Mouse (Mus musculus) c-Kit-positive CD71-negative TER-119-negative erythroid progenitor cells, embryonic 14.5 days (primary cell): ENCODE measurements around the gene Vdac1.

Source experiments
- DNase-seq: peaks from one replicate; pipeline ENCODE4 v3.0.0-alpha.2; 2013; ENCODE audit warnings: low read depth

Vdac1 gene

DNA sequence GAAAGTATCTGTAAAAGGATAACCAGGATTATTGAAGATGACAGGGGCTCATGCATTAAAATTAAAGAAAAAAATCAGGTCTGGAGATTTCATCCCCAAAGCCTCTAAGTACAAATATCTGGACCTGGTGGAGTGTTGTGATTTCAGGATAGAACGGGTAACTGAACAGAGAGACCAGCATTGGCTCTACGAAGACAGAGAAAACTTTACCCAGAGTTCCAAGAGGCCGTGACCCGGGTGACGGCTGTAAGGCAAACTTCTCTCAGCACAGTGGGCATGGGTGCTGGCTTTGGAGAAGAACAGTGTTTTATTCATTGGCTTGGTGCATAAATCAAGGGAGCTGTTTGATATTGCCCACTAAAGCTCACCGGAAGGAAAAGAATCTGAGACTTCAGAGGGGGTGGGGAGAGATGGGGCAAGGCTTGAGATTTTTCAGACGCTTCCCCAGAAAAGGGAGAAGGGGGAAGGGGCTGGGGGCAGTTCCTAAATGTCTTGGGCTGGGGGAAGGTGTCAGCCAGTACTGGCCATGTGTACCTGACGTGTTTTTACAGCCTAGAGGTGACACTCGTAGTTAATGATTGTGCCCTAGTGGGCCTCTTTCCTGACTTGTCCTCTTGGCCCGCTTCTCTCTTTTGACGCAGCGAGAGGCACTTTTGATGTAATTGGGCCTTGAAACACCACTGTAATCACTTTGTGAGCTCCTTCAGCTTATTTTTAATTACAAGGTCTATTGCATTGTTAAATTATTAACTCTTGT is 59.8 kb downstream of the Vdac1 start:
- no peak for DNase-seq

DNA sequence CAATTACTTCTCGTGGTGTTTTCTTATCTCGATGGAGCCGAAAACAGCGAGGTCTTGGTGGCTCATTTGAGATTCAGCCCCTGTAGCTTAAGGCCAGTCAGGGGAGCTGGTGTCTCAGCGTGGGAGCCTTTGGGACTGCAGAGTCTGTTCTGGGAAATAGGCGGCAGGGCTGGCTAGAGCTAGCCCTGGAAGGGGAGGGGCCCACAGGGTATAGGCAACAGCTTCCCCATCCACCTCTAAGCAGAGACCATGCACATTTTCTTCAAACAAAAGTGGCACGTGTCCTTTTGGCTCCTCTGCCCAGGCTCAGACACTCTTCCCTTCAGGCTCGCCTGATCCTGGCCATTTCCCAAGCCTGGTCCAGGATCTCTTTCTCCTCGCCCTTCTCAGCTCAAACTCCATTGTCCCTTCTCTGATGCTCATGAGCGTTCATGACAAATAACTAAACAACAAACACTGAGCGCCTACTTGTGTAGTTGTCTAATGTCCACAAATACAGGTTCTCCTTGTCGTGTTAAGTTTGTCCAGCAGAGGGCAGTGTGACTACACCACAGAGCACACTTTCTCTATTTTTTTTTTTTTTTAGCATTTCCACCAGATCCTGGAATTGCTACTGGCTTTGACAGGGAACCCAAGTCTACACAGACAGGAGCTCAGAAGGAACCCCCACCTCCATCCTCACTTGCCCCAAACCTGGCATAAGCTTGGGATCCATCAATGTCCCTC is 60.6 kb downstream of the Vdac1 start:
- DNase-seq, result peak; percentile 53

DNA sequence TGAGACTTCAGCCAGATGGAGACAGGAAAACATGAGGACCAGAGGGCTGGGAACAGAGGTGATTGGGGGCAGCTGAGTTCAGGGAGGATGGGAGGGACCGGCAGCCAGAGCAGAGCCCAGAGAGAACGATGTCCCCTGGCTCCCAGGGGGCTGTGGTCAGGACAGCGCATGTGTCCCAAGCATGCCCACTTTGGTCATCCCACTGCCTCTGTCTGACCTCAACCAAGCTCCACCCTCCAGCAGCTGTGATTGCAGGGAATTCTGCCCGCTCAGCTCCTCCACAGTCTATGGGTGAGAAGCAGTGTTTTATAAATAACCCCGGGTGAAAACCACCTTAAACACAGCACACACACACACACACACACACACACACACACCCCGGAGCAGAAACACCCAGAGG is 68.8 kb downstream of the Vdac1 start:
- no peak for DNase-seq

DNA sequence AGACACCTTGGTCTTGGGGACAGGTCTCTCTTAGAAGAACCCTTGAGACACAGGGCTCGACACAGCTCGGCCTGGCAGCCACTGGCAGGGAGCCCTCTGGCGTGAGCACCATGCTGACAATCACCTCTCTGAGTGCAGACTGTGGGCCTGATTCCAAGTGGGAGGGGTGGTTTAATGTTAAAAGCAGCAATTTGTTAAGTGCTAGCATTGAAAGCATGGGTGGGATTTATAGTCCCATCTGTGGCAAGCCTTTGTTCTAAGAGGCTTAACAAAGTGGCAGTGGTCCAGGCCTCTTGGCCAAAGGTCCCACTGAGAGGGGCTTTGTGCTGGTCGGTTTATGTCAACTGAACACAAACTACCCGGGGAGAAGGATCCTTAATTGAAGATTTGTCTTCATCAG is 70.9 kb downstream of the Vdac1 start:
- DNase-seq, result no peak

DNA sequence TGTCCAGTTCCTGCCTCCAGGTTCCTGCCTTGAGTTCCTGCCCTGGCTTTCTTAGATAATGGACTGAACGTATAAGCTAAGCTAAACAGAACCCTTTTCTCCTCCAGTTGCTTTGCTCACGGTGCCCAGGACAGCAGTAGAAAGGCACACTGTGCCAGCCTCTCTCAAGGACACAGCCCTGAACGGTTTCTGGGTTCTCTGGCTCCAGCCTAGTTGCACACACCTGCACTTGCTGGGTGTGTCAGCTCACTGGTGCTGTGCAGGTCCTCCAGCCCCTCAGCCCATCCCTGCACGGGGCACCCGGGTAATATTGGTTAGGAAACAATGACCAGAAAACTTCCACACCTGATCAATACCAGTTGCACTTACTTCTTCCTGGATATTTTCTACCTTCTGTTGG is 71.5 kb downstream of the Vdac1 start:
- no peak for DNase-seq

DNA sequence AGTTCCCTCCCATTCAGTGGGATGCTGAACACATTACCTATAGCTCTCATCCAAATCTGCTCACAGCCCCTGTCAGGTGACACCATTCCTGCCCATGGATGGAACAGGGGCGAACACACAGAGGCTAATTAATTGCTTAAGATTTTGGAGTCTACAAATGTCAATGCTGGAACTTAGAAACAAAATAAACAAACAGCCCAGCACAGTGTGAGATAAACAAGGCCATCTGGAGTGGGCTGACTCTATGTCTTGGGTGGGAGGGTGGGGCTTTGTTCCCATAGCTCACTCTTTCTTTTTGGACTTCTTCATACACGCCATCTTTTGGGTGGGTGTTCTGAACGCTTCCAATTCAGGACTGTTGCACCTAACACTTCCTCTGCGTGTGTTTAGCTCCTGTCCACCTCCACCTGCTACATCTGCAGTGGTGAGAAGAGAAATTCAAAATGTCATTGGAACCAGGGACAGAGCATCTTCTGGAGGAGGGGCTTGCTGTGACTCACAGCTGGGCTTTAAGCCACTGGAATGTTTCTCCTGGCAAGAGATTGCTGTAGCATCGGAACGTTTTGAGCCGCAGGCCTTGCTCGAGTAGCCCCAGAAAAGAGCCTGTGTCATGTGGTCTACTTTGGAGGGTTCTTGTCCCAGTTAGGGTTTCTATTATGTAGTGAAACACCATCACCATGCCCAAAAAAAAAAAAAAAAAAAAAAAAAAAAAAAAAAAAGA is 72.6 kb downstream of the Vdac1 start:
- DNase-seq, result no peak

DNA sequence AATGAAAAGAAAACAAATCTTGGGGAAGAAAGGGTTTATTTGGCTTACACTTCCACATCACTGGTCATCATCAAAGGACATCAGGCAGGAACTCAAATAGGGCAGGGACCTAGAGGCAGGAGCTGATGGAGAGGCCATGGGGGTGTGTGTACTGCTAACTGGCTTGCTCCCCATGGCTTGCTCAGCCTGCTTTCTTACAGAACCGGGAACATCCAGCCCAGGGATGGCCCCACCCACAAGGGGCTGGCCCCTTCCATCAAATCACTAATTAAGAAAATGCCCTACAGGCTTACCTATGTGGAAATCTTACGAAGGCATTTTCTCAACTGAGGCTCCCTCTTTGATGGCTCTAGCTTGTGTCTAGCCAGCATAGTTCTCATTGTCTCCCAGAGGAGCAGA is 73.1 kb downstream of the Vdac1 start:
- no peak for DNase-seq

DNA sequence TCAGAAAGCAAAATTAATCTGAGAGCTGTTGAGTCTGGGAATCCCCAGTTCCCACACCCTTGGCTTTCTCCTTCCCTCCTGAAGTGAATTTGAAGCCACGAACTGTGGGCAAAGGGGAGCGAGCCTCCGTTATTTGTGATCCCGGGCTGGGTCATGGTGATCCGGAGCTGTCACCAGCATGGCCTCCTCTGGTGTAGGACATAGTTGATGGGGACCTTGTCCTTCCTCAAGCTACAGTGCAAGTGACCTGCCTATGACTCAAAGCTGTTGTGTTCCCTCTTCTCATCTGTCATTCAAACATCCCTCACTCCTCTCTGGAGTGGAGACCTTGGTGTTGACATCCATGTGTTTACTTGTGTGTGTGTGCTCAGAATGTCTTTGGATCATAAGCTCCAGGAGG is 74.8 kb downstream of the Vdac1 start:
- no peak for DNase-seq

DNA sequence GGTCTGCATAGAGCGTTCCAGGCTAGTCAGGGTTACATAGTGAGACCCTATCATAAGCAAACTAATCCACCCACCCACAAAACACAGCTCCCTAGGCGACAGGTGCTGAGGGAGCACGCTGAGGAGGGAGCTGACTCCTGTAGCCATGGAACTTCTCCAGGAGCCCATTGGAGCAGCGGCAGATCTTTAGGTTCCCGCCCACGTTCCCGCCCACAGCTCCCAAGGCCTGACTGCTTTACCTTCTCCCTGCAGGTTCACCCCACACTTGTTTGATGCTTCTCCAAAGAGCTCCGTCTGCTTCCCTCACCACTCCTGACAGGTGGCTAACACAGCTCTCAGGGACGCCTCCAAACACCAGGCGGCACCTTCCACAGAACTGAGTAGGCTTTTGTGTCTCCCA is 76.5 kb downstream of the Vdac1 start:
- DNase-seq, result no peak
